Mouse (Mus musculus): ENCODE data around the gene Ermn.

DNA sequence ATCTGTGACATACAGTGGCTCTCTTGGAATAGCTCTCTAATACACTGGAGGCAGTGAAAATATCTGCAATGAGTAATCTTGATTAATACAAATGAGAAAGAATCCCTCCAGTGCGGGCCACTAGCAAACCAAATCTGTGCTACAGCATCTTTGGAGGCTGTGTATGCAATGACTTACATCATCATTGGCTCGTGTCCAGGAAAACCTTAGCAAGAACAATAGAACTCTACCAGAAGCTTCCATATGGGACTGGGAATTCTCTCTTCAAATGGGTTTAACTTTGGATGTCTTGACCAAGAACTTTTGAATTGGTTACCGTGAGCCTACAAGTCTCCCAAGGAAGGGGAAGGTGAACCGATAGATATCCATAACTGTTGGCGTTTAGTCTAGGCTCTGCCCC is 25.9 kb downstream of the Ermn start:
- TF ChIP-seq TAL1 (IDR thresholded peaks at IDR 0.05; ENCODE audit: low read length) (no peak), GATA1 (IDR thresholded peaks at IDR 0.05; ENCODE audit: low read length) (no peak)

Data from erythroblast, embryonic 14.5 days (primary cell).